Mouse (Mus musculus) heart, adult 2 months (tissue): ENCODE data around the gene Pla2g12a.

Experiments
- CTCF ChIP-seq: fragments of 200-600 bp; IDR thresholded peaks from 2 replicates; pipeline ENCODE4 v1.8.1; 2022; ENCODE audit warnings: antibody characterized with exemption, mild to moderate bottlenecking, moderate library complexity
- EP300 ChIP-seq: fragments of 200-500 bp; IDR thresholded peaks from 2 replicates; pipeline ENCODE4 v1.6.1; 2011; ENCODE audit warnings: low read depth, low read length, control low read depth; ENCODE audit not compliant: insufficient read depth
- POLR2A ChIP-seq: fragments of 200-500 bp; IDR thresholded peaks from 2 replicates; pipeline ENCODE4 v1.6.1; 2011; ENCODE audit warnings: mild to moderate bottlenecking, low read depth, low read length, control low read depth; ENCODE audit not compliant: insufficient read depth

DNA sequence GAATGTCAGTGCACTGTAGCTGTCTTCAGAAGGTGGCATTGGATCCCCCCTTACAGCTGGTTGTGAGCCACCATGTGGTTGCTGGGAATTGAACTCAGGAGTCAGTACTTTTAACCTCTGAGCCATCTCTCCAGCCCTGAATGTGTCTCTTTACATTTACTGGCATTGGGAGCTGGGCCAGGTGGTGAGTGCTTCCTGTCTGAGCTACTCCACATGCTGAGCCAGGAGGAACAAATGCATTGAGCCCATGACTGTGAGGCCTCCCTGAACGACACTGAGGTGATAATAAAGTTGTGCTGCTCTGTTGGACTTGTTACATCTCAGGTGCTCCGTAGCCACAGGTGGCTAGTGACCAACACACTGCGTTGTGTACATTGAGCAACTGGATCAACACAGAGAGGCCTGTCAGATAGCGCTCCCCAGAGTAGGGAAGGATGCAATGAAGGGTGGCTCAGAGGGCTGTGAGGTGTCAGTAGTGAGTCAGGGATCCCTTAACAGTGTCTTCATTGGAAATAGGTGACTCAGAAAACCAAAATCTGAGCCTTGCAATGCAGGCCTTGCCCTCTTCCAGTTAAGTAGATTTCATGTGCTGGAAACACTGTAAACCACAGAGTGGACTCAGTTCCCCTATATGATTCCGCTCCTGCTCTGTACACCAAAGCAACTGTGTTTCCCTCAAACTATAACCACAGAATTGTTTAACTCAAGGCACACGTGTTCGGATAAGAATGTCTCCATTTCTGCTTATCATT lies 26.2 kb downstream of the Pla2g12a start:
- TF ChIP-seq CTCF = no peak
- no peak for TF ChIP-seq POLR2A
- TF ChIP-seq EP300 = no peak
